Mouse (Mus musculus) brain, embryonic 14.5 days (tissue): ENCODE results near the gene Ikbke. TPM values are rescaled to one million over a fixed set of nuclear protein-coding genes. Genes with fewer than 3 reads are reported as not detected.
"Not testable (repeated sequence)": the region's sequence is repeated elsewhere in the genome, so short reads cannot be mapped to it uniquely, and the experiment has no call there.

Experiments used
- DNase-seq: peaks from one replicate; pipeline ENCODE4 v3.0.0-alpha.2; 2011; ENCODE audit warnings: low read depth
- CTCF ChIP-seq: fragments of 200-500 bp; IDR thresholded peaks from 2 replicates; pipeline ENCODE4 v1.5.1; 2012; ENCODE audit warnings: inconsistent platforms, mild to moderate bottlenecking, moderate library complexity, borderline replicate concordance; ENCODE audit not compliant: insufficient read depth, insufficient read length; ENCODE audit errors: extremely low read depth
- POLR2A ChIP-seq: fragments of 200-500 bp; IDR thresholded peaks from 2 replicates; pipeline ENCODE4 v1.6.1; 2012; ENCODE audit warnings: mild to moderate bottlenecking, inconsistent platforms, borderline replicate concordance; ENCODE audit not compliant: poor library complexity, insufficient read depth, insufficient read length, severe bottlenecking; ENCODE audit errors: extremely low read depth
- polyA plus RNA-seq: library from polyadenylated mRNA; depleted of rRNA; stranded (reverse); fragments of >200 nt; gene quantifications from 2 replicates; pipeline ENCODE4 v1.2.3, GENCODE M21; 2012

Gene Ikbke
- polyA plus RNA-seq, 1 experiment, result 1.8 TPM

DNA sequence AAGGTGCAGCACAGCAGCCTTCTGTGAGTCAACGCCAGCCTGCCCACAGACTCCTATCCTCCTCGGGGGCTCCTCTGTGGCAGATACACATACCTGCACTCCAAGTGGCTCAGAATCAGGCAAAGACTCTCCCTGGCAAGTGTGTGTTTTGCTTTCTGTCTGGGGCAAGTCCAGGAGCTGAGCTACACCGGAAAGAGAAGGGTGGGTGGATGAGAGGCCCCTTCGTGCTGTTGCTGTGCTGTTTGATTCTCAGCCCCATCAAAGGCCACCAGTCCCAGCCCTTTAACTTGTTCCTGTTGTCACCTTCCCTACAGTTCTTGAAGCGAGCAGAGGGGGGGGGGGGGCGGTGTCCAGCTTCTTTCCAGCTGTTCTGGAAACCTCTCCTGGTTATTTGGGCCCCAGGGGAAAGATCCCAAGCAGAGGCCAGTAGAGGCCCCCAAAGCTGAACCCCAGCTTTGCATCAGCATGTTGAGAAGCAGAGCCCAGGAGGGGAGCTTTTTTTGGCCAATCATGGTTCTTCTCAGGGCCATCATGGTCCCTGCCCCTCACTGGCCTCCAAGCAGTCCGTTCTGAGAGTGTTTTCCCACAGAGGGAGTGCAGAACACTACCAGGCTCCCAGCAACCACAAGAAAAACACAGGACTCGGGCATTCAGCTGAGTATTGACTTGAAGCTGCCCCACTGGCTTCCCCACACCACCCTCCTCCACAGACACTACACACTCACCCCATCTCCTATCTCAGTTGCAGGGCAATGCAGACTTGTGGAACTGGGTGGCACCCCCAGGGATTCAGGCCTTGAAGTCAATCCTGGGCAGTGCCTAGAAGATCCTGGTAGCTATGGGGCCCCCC is 575 bp downstream of the Ikbke start:
- DNase-seq, result no peak
- no peak for TF ChIP-seq POLR2A
- TF ChIP-seq CTCF, result no peak

DNA sequence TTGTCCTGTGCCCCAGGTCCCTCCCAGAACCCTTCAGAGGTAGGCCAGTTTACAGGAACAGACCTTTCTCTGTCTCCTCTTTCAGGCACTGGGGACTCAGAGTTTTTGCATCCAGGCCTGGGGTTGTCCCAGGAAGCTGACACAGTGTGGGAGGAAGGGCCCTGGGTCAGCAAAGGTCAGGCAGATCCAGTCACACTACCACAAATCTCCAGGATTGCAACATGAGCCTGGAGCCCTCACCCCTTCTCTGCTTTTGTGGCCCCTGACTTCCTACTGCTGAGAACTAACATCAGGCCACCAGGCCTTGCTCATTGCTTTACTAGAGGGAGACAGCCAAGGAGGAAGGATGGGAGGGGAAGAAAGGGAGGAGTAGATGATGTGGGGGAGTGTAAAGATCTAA is 2.6 kb downstream of the Ikbke start:
- TF ChIP-seq POLR2A (no peak), CTCF (no peak)

DNA sequence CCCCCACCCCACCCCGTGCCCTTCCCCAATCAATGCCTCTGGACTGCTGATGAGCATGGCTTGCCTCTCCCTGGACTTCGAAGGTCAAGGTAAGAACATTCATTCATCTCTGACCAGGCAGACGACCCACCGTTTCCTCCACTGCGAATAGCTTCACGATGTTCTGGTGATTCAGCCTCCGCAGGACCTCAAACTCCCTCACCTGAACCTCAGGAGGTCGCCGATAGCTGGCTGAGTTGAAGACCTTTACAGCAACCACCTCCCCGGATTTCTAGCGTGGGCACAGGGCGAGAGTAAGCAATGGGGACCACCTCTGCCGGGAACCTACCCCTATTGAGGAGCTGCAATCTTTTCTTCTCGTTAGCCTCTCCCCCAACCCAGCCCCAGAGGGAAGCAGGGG is 3.8 kb downstream of the Ikbke start:
- TF ChIP-seq POLR2A (no peak), CTCF (no peak)
- DNase-seq, result no peak

More for the DNA sequence above, 2.6 kb downstream of the Ikbke start:
- DNase-seq, result no peak

DNA sequence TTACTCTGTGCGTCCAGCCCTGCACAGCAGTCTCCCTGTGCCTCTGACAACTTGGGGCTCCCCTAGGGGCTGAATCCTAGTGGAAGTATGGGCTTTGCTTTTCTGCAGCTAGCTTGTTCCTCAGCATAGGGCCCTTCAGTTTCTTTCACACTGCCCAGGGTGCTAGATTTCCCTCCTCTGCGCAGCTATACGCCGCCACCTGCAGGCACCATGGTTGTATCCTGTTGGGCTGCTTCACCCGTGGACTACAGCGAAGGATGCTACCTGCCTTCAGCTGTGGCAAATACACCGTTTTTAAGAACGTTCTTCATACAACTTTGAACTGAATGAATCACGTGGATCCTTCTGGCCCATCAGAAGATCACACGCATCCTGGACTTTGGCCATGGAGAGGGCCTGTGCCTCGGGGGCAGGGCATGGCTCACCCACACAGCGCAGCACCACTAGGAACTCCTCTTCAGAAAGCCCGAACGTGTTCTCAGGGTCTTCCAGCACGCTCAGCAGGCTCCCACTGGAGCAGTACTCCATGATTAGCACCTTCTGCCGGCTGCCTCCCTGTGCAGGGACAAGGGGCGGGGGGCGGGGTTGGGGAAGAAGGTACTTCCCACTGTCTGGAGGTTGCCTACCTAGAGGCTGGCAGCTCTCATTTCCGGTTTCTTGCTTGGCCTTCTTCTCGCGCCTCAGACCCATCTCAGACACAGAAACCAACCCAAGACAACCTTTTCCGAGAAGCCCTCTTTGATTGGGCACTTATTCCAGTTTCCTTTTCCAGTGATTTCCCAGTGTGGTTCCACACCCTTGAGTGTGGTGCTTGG is 4.5 kb downstream of the Ikbke start:
- TF ChIP-seq CTCF (no peak), POLR2A (no peak)
- no peak for DNase-seq

DNA sequence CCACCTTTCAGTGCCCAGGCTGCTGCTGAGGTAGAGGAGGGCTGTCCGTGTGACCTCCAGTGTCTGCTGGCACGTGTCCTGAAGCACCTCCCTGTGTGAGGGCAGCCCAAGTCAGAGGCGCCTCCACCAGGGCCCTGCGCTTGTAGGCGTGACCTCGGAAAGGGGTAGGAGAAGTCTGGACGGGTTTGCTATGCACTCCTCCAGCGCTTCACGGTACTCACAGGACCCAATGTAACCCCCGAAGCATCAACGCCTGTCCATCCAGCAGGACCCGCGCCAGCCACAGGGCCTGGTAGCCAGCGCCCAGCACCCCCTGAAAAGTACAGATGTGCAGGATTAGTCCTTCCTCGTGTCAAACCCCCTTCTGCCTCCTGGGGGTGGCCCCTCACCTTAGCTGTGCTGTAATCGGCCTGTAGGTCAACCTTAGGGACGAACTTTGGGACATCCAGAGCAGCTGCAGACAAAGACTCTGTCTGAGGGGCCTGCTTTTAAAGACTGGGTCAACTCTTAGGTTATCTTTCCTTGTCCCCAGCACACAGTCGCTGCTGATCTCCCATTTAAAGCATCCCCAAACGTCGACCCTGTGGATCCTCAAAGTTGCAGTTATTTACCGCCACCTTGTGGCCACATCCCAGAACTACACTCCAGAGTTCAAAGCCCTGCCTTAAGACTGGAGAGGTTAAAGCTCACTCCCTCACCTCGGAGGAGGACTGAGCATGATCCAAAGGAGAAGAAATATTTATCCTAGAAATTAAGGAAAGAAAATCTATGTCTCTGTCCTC is 9.4 kb downstream of the Ikbke start:
- TF ChIP-seq POLR2A (no peak), CTCF (peak; percentile 91)
- DNase-seq, result peak; percentile 88

DNA sequence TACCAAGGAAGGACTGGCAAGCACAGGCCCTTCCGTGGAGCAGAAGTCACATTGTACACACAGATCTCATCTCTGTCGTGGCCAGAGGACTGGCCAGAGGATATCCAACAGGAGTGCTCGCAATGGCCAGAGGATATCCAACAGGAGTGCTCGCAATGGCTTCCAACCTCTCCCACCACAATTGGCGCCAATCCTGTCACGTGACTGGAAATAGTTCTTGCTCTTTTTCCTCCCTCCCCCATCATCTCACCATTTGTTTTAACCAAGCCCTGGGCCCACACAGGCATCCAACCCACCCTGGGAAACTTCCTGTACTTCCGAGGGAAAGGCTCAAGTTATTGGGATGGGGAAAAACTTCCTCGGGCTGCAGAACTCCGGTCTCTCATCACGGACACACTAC is 10.6 kb downstream of the Ikbke start:
- TF ChIP-seq POLR2A (no peak), CTCF (no peak)
- no peak for DNase-seq

DNA sequence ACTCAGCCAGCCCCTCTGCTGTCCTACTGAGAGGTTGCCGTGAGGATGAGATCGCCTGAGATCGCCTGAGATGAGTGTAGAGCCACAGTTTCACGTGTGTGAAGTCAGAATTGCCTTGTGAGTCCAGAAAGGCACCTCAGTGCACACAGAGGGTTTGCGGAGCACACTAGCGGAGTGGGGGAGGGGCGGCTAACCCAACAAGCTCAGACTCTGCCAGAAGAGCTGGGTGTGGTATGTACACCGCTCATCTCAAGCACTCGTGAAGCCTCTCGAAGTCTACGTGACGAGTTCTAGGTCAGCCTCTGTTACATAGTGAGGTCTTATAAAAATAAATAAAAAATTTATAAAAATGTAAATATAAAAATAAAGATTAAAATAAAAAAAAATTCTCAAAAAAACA is 15.5 kb downstream of the Ikbke start:
- TF ChIP-seq CTCF (no peak), POLR2A (no peak)
- no peak for DNase-seq

DNA sequence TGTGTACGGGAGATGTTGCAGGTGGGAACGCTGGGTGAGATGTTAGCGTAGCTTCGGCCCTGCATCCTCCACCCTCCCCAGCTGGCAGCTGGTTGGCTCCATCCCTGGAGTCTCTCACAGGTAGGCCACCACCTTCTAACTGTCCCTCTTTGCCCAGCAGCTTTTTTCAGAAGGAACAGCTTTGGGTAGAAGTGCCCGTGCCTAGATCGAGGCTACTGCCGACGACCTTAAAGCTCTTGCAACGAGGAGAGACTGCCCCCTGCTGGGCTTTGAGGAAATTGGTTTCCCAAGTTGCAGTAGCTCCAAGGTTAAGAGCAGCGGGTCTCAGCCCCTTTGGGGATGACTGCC is 19.1 kb downstream of the Ikbke start:
- TF ChIP-seq POLR2A, result no peak
- TF ChIP-seq CTCF, result peak; percentile 85
- DNase-seq, result peak; percentile 84

DNA sequence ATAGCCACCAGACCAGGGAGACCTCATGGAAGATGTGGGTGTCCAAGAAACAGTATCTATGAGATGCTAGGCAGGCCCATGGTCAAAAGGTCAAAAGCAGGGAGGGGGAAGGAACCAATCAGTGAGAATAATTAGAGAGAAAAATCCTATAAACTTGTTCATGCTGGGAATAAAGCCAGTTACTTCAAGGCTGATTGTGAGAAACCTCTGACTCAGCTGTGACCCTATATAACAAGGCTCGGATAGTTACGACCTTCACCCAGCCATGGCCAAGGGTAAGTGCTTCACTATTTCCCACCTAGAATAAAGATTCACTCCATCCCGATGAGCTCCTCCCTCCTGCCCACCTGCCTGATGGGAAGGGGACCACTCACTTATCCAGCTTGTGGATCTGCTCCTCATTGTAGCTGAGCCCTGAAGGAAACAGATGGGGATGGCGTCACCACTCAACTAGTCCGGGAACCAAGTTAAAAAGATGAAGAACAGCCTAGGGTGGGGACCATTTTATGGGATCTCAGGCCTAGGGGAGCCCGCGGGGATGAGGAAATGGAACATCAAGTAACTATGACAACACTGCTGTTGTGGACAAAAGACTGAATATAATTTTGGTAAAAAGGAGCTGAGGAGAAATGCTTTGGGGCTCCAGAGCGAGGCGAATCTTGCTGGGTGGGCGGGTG is 19.6 kb downstream of the Ikbke start:
- DNase-seq, result no peak
- TF ChIP-seq POLR2A, result no peak
- no peak for TF ChIP-seq CTCF

DNA sequence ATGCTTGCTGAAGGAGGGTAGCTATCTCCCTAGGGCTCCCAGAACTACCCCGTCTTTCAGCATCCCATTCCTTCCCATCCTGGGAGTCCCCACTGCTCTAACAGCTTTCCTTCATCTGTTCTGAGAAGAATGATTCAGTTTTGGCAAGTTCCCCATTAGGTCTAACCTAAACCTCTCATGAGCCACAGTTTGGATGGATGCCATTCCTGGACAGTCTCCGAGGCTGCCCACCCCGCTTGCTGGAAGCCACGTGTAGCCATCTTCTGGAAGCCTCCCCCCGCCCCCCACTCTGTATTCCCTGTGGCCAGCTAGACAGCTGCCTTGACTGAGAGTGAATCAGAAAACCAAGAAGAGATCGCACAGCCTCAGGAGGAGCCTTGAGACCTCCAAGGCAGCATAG is 22.1 kb downstream of the Ikbke start:
- no peak for TF ChIP-seq POLR2A
- no peak for TF ChIP-seq CTCF
- no peak for DNase-seq

DNA sequence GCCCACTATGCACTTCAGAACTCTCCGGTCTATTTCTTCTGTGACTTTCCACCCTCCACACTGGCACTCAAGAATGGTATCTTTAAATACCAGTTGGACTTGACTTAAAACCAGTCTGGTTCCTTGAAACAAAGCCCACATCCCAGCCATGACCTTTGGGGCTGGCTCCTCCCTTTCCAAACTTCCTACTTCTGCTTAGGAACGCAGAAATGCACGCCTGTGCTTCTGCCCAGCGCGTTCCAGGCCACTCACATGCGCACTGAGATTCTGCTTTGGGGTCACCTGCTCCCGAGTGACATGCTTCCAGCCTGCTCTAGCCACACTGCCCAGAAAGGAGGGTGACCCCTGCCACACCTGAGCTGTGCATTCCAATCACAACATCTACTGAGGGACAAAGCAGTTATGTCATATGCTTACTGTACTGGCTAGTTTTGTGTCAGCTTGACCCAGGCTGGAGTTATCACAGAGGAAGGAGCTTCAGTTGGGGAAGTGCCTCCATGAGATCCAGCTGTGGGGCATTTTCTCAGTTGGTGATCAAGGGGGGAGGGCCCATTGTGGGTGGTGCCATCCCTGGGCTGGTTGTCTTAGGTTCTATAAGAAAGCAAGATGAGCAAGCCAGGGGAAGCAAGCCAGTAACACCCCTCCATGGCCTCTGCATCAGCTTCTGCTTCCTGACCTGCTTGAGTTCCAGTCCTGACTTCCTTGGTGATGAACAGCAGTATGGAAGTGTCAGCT is 26.7 kb downstream of the Ikbke start:
- DNase-seq, result not testable (repeated sequence)
